Mouse (Mus musculus): ENCODE measurements at regions not wholly inside any gene's neighbourhood (a gene's known extent, or its start where the extent isn't known, plus 50 kb on each side); places are given as distances from the start of the nearest gene placed in this dataset.

DNA sequence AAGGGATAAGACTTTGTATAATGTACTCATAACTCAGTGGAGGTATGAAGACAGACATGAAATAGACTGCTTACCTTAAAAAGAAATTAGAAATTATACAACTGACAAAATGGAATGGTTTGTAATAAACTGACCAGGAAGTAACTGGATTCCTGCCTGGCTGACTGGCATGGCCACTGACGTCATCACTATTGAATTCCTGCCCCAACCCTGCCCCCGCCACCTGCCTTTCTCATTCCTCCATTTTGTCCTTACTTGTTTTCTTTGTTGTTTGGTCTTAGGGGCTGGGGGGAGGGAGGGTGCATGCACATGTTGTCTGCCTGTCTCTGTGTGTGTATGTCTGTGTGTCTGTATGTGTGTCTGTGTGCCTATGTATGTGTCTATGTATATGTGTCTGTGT is 283.2 kb upstream of the Tbx3 start:
- TF ChIP-seq POLR2A (IDR thresholded peaks at IDR 0.05; ENCODE audit: insufficient read depth, low read depth, low read length) (no peak), CTCF (IDR thresholded peaks at IDR 0.05; ENCODE audit: insufficient read depth, low read depth, low read length) (no peak)
